Mouse (Mus musculus) embryonic facial prominence, embryonic 11.5 days (tissue): ENCODE results near the gene Trpv2. TPM values are rescaled to one million over a fixed set of nuclear protein-coding genes. Genes with fewer than 3 reads are reported as not detected.

ENCODE experiments used
- ATAC-seq: fragments of 200-750 bp; cut with Nextera tagmentation; replicated peaks from 2 replicates; pipeline ENCODE4 v1.8.0; 2017; ENCODE audit warnings: low read depth; ENCODE audit not compliant: insufficient number of reproducible peaks, low FRiP score, low TSS enrichment
- DNase-seq: peaks from one replicate; pipeline ENCODE4 v3.0.0-alpha.2; 2015; ENCODE audit warnings: low spot score
- H3K27ac ChIP-seq: fragments of 300-500 bp; sonication (generic); replicated peaks from 2 replicates; pipeline ENCODE4 v1.5.1; 2014; ENCODE audit warnings: mild to moderate bottlenecking, low read depth, low read length, control low read depth
- H3K27me3 ChIP-seq: fragments of 300-500 bp; sonication (generic); 2 replicates; pipeline ENCODE4 v1.6.1; 2014; ENCODE audit warnings: mild to moderate bottlenecking, low read length, moderate library complexity, mixed read lengths; ENCODE audit not compliant: control insufficient read depth, insufficient read depth
- H3K36me3 ChIP-seq: fragments of 300-500 bp; sonication (generic); replicated peaks from 2 replicates; pipeline ENCODE4 v1.6.1; 2014; ENCODE audit warnings: low read depth, mild to moderate bottlenecking, low read length, moderate library complexity, mixed read lengths; ENCODE audit not compliant: control insufficient read depth, insufficient read depth
- H3K4me1 ChIP-seq: fragments of 300-500 bp; sonication (generic); 2 replicates; pipeline ENCODE4 v1.6.1; 2014; ENCODE audit warnings: low read length, mixed read lengths; ENCODE audit not compliant: control insufficient read depth, insufficient read depth
- H3K4me2 ChIP-seq: fragments of 300-500 bp; sonication (generic); 2 replicates; pipeline ENCODE4 v1.6.1; 2014; ENCODE audit warnings: low read depth, mild to moderate bottlenecking, control low read depth, low read length, moderate library complexity
- H3K4me3 ChIP-seq: fragments of 300-500 bp; sonication (generic); 2 replicates; pipeline ENCODE4 v1.5.1; 2014; ENCODE audit warnings: low read depth, low read length, control low read depth
- H3K9ac ChIP-seq: fragments of 300-500 bp; sonication (generic); replicated peaks from 2 replicates; pipeline ENCODE4 v1.6.1; 2014; ENCODE audit warnings: mild to moderate bottlenecking, control low read depth, low read length
- H3K9me3 ChIP-seq: fragments of 300-500 bp; sonication (generic); replicated peaks from 2 replicates; pipeline ENCODE4 v1.6.1; 2016; ENCODE audit warnings: mild to moderate bottlenecking, low read length, inconsistent platforms, mixed read lengths; ENCODE audit not compliant: control insufficient read depth
- WGBS: fragments of 180-500 bp; shearing (Covaris S2); extraction: QIAGEN DNeasy Blood & Tissue Kit; methylation state at CpG from one replicate; pipeline ENCODE4 v1.1.7; 2014; 5-methylcytosine and 5-hydroxymethylcytosine counted together
- polyA plus RNA-seq: library from polyadenylated mRNA; unstranded; fragments of >200 nt; fragmentation: Nextera tagmentation; extraction: Ambion mirVana; gene quantifications from 2 replicates; pipeline ENCODE4 v1.2.1, GENCODE M21; 2014

Trpv2 gene
- polyA plus RNA-seq, 1 experiment from 2014 or later = 4.2 TPM

GRCm38 (mm10) chr11:62553633-62554032, 20.7 kb upstream of the Trpv2 start:
- no peaks in the 10 kb centered on the region for H3K27me3 ChIP-seq
- H3K4me3 ChIP-seq = peak overlapping the region; percentile 48
- peak overlapping the region; percentile 37; the same call in 1 of the 2 replicates for H3K9ac ChIP-seq
- H3K4me1 ChIP-seq = no peaks in the 10 kb centered on the region; the same call in 1 of the 2 replicates
- 80% methylated on average over 5 of the region's 5 CpGs for WGBS
- DNase-seq (no peak), ATAC-seq (no peak)
- peaks cover 4% of the 10 kb centered on the region; the same call in 1 of the 2 replicates for H3K36me3 ChIP-seq
- peak overlapping the region; percentile 82 for H3K4me2 ChIP-seq
- H3K27ac ChIP-seq = no peak overlapping the region
- H3K9me3 ChIP-seq = no peaks in the 10 kb centered on the region

GRCm38 (mm10) chr11:62554163-62554855, 20.0 kb upstream of the Trpv2 start:
- WGBS = 69% methylated on average over 5 of the region's 5 CpGs
- no peaks in the 10 kb centered on the region; the same call in 1 of the 2 replicates for H3K4me1 ChIP-seq
- H3K4me3 ChIP-seq = peak overlapping the region; percentile 48
- no peaks in the 10 kb centered on the region for H3K27me3 ChIP-seq
- H3K9me3 ChIP-seq = no peaks in the 10 kb centered on the region
- no peak overlapping the region for H3K27ac ChIP-seq
- peak overlapping the region; percentile 82 for H3K4me2 ChIP-seq
- H3K9ac ChIP-seq = no peak overlapping the region; the same call in 1 of the 2 replicates
- H3K36me3 ChIP-seq = peaks cover 4% of the 10 kb centered on the region; the same call in 1 of the 2 replicates
- no peak for ATAC-seq
- no peak for DNase-seq

GRCm38 (mm10) chr11:62554934-62555517, 19.3 kb upstream of the Trpv2 start:
- Histone ChIP-seq H3K27ac (no peak overlapping the region), H3K9me3 (no peaks in the 10 kb centered on the region), H3K4me1 (no peaks in the 10 kb centered on the region; the same call in 1 of the 2 replicates), H3K27me3 (no peaks in the 10 kb centered on the region), H3K9ac (no peak overlapping the region), H3K4me2 (peak overlapping the region; percentile 82; the same call in 1 of the 2 replicates), H3K36me3 (peaks cover 4% of the 10 kb centered on the region; the same call in 1 of the 2 replicates), H3K4me3 (no peak overlapping the region)
- ATAC-seq (no peak), DNase-seq (no peak)

GRCm38 (mm10) chr11:62555896-62556412, 18.3 kb upstream of the Trpv2 start:
- Histone ChIP-seq H3K4me1 (peaks cover 2% of the 10 kb centered on the region; the same call in 1 of the 2 replicates), H3K27ac (no peak overlapping the region), H3K4me3 (no peak overlapping the region), H3K27me3 (no peaks in the 10 kb centered on the region), H3K9me3 (no peaks in the 10 kb centered on the region), H3K36me3 (peaks cover 4% of the 10 kb centered on the region; the same call in 1 of the 2 replicates), H3K9ac (no peak overlapping the region), H3K4me2 (no peak overlapping the region)
- no peak for DNase-seq
- no peak for ATAC-seq

GRCm38 (mm10) chr11:62557205-62557604, 17.1 kb upstream of the Trpv2 start:
- H3K9me3 ChIP-seq = no peaks in the 10 kb centered on the region
- H3K27ac ChIP-seq = no peak overlapping the region
- no peak overlapping the region for H3K4me3 ChIP-seq
- peaks cover 2% of the 10 kb centered on the region; the same call in 1 of the 2 replicates for H3K4me1 ChIP-seq
- WGBS = 69% methylated on average over 5 of the region's 5 CpGs
- no peak overlapping the region for H3K4me2 ChIP-seq
- H3K36me3 ChIP-seq = peaks cover 4% of the 10 kb centered on the region; the same call in 1 of the 2 replicates
- no peak for DNase-seq
- no peaks in the 10 kb centered on the region for H3K27me3 ChIP-seq
- no peak overlapping the region for H3K9ac ChIP-seq
- ATAC-seq = no peak

GRCm38 (mm10) chr11:62558152-62558551, 16.1 kb upstream of the Trpv2 start:
- Histone ChIP-seq H3K27ac (no peak overlapping the region), H3K9ac (no peak overlapping the region), H3K4me3 (no peak overlapping the region), H3K36me3 (peaks cover 4% of the 10 kb centered on the region; the same call in 1 of the 2 replicates), H3K27me3 (no peaks in the 10 kb centered on the region), H3K4me2 (no peak overlapping the region), H3K9me3 (no peaks in the 10 kb centered on the region), H3K4me1 (peaks cover 2% of the 10 kb centered on the region; the same call in 1 of the 2 replicates)
- DNase-seq (peak; percentile 35), ATAC-seq (no peak)
- WGBS = 54% methylated on average over 2 of the region's 2 CpGs

GRCm38 (mm10) chr11:62558961-62559646, 15.2 kb upstream of the Trpv2 start:
- no peaks in the 10 kb centered on the region for H3K27me3 ChIP-seq
- no peak overlapping the region for H3K4me3 ChIP-seq
- H3K4me2 ChIP-seq = no peak overlapping the region
- 59% methylated on average over 6 of the region's 6 CpGs for WGBS
- 0 out of 2 replicates have a peak, but pooled peaks cover 2% of the 10 kb centered on the region for H3K4me1 ChIP-seq
- H3K36me3 ChIP-seq = no peaks in the 10 kb centered on the region
- H3K9me3 ChIP-seq = no peaks in the 10 kb centered on the region
- DNase-seq (no peak), ATAC-seq (no peak)
- no peak overlapping the region for H3K27ac ChIP-seq
- H3K9ac ChIP-seq = no peak overlapping the region
